Mouse (Mus musculus): ENCODE data around the gene Grhpr. TPM values are rescaled to one million over a fixed set of nuclear protein-coding genes. Genes with fewer than 3 reads are reported as not detected.

Grhpr gene
- total and polyA plus RNA-seq, 3 experiments, result 27.3 to 76.4 TPM; not detected in 1

DNA sequence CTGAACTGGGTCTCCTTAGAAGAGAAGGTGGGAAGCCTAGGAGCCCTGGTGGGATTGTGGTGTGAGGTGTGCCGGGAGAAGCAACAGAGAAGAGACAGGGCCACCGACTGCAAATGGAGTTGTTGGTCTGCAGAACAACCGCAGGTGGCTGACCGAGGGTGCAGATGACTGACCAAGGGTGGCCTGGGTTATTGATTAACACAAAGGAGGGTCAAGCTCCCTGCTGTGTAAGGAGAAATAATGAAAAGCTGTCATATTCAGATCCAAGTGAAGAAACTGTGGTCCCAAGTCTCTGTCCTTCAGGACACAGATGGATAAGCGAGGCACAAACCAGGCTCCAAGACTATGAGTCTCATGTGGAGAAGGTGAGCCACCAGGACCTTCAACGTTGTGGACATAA is 37.7 kb upstream of the Grhpr start:
- Histone ChIP-seq H3K4me1 (ENCODE audit: control insufficient read depth in 1 of 2, insufficient read depth in 2 of 2, low read length in 2 of 2) (peaks cover 6 to 9% of the 10 kb centered on the region in 2 experiments), H3K79me2 (ENCODE audit: control insufficient read depth, insufficient read depth, low read length, poor library complexity) (no peaks in the 10 kb centered on the region), H3K27me3 (ENCODE audit: control insufficient read depth in 1 of 2, insufficient read depth in 2 of 2, low read length in 2 of 2) (no peaks in the 10 kb centered on the region), H3K36me3 (ENCODE audit: control insufficient read depth in 1 of 2, insufficient read depth in 2 of 2, low read length in 2 of 2) (peaks cover 0 to 6% of the 10 kb centered on the region in 2 experiments; a peak in 2 of 4 replicates), H3K9ac (ENCODE audit: control insufficient read depth, low read depth, low read length, poor library complexity, severe bottlenecking) (no peak overlapping the region), H3K27ac (ENCODE audit: control insufficient read depth, low read depth, low read length) (no peak overlapping the region), H3K9me3 (replicated peaks; ENCODE audit: insufficient read depth, low read length) (no peaks in the 10 kb centered on the region), H3K4me3 (ENCODE audit: control insufficient read depth in 1 of 2, insufficient read depth in 1 of 2, low read depth in 2 of 2, low read length in 2 of 2) (no peak overlapping the region)
- TF ChIP-seq ETS1 (IDR thresholded peaks at IDR 0.05; ENCODE audit: low read depth, low read length) (no peak), MAX (IDR thresholded peaks at IDR 0.05; ENCODE audit: low read length) (no peak), ZC3H11A (IDR thresholded peaks at IDR 0.05; ENCODE audit: low read depth, low read length) (no peak), BHLHE40 (IDR thresholded peaks at IDR 0.05; ENCODE audit: borderline replicate concordance, low read depth, low read length) (no peak), CHD2 (IDR thresholded peaks at IDR 0.05; ENCODE audit: low read length) (no peak), MAZ (IDR thresholded peaks at IDR 0.05; ENCODE audit: low read depth, low read length) (no peak), ELF1 (IDR thresholded peaks at IDR 0.05; ENCODE audit: low read depth, low read length) (no peak), MAFK (IDR thresholded peaks at IDR 0.05; ENCODE audit: borderline replicate concordance, low read depth, low read length) (no peak), MEF2A (IDR thresholded peaks at IDR 0.05; ENCODE audit: extremely low read depth, insufficient replicate concordance, low read depth, low read length, poor library complexity, severe bottlenecking) (no peak), GATA1 (IDR thresholded peaks at IDR 0.05; ENCODE audit: low read depth, low read length) (no peak), POLR2A (IDR thresholded peaks at IDR 0.05; ENCODE audit: control insufficient read depth in 1 of 2, insufficient read depth in 1 of 2, low read depth in 1 of 2, low read length in 2 of 2, poor library complexity in 1 of 2) (no peak), JUND (IDR thresholded peaks at IDR 0.05; ENCODE audit: low read depth, low read length) (no peak), POLR2AphosphoS2 (IDR thresholded peaks at IDR 0.05; ENCODE audit: low read length) (no peak), RCOR1 (IDR thresholded peaks at IDR 0.05; ENCODE audit: low read depth, low read length) (no peak), GABPA (IDR thresholded peaks at IDR 0.05; ENCODE audit: low read depth, low read length) (no peak)
- no peak for DNase-seq (ENCODE audit: low read depth, low spot score)

DNA sequence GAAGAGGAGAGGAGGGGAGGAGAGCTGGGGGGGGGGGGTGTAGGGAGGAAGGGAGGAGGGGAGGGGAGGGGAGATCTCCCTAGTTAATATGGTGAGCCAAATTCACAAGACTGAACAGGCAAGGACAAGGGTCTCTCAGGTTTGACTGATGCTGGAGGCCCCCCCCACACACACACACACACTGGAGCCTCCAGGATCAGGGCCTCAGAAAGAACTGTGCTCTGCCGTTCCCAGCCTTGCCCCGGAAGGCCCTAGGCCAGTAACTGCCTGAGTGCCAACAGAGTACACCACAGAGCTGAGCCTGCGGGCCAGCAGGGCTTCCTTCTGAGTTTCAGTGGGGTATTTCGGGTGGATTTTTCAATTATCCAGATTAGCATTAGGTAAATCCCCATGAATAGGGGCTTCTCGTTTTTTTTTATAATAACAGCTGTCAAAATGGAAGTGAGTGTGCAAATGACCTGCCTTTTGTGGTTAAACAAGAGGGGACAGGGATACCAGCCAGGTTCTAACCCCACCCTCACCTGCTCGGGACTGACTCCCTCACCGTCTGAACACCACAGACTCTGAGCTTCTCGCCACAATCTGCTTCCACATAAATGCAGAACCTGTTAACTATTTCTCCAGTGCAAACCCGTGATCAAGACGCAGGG is 36.6 kb upstream of the Grhpr start:
- H3K79me2 ChIP-seq (ENCODE audit: control insufficient read depth, insufficient read depth, low read length, poor library complexity), result no peaks in the 10 kb centered on the region
- H3K36me3 ChIP-seq (ENCODE audit: control insufficient read depth in 1 of 2, insufficient read depth in 2 of 2, low read length in 2 of 2), result peaks cover 0 to 6% of the 10 kb centered on the region in 2 experiments; a peak in 2 of 4 replicates
- no peaks in the 10 kb centered on the region for H3K27me3 ChIP-seq (ENCODE audit: control insufficient read depth in 1 of 2, insufficient read depth in 2 of 2, low read length in 2 of 2)
- TF ChIP-seq E2F4 (IDR thresholded peaks at IDR 0.05; ENCODE audit: borderline replicate concordance, low read depth, low read length), result no peak
- DNase-seq (ENCODE audit: low read depth, low spot score), result no peak
- H3K9me3 ChIP-seq (replicated peaks; ENCODE audit: insufficient read depth, low read length), result no peaks in the 10 kb centered on the region
- no peak overlapping the region for H3K27ac ChIP-seq (ENCODE audit: control insufficient read depth, low read depth, low read length)
- no peak overlapping the region for H3K9ac ChIP-seq (ENCODE audit: control insufficient read depth, low read depth, low read length, poor library complexity, severe bottlenecking)
- peaks cover 6 to 9% of the 10 kb centered on the region in 2 experiments for H3K4me1 ChIP-seq (ENCODE audit: control insufficient read depth in 1 of 2, insufficient read depth in 2 of 2, low read length in 2 of 2)
- H3K4me3 ChIP-seq (ENCODE audit: control insufficient read depth in 1 of 2, insufficient read depth in 1 of 2, low read depth in 2 of 2, low read length in 2 of 2), result no peak overlapping the region

Data from MEL (cell line).